Mouse (Mus musculus): Measurements from ENCODE around the gene Kdm1b. TPM values are rescaled to one million over a fixed set of nuclear protein-coding genes. Genes with fewer than 3 reads are reported as not detected.

The Kdm1b gene
- polyA plus RNA-seq, 1 experiment = 6.9 TPM

- peak; percentile 56 to 75 for DNase-seq (ENCODE audit: extremely low spot score in 1 of 2, low spot score in 1 of 2)
These were observed 12.8 kb downstream of the Kdm1b start for GRCm38 (mm10) chr13:47056126-47056525.

DNA sequence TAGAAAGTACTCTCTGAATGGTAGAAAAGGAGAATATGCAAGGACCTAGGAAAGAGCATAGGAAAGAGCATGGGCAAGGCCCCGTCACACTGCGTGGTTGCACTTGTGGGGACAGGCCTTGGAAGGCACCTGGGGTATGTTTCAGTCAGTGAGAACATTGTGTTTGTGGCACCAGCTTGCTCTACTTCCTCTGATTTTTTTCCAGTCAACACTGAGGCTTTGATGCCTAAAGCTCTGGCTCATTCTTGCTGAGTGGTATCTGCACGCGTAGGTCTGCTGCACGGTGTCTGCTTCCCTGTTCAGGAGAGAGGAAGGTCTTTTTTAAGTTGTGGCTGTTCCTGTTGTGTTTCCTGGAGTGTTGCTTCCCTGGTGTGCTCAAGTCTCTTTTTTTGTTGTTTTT lies 13.5 kb downstream of the Kdm1b start:
- no peak for DNase-seq (ENCODE audit: extremely low spot score in 1 of 2, low spot score in 1 of 2)

GRCm38 (mm10) chr13:47062756-47063155 lies 19.5 kb downstream of the Kdm1b start:
- no peak for DNase-seq (ENCODE audit: extremely low spot score in 1 of 2, low spot score in 1 of 2)

DNA sequence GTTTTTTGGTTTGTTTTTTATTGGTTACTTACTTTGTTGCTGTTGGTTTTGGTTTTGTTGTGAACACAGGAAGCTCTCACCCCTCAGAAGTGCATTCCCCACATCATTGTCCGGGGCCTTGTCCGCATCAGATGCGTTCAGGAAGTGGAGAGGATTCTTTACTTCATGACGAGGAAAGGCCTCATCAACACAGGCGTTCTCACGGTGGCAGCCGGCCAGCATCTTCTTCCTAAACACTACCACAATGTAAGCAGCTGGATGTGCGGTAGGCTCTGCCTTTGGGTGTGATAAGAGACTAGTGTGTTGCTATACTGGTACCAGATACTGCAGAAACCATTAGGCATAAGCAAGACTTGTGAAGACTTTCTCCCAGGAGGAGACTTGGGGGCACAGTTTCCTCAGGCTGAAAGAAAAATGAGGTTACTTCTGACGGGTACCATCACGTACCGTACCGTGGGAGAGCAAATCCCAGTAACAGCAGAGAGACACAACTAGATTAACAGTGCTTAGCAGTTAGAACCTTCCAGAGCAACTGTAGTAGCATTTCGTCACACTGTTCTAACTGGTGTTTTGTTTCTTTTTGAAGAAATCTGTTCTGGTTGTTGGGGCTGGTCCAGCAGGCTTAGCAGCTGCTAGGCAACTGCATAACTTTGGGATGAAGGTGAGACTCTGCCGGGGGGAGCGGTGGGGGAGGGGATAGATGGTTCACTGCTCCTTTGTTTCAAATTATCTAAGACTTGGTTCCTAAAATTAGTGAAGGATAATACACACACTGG lies 20.9 kb downstream of the Kdm1b start:
- DNase-seq (ENCODE audit: extremely low spot score in 1 of 2, low spot score in 1 of 2) = no peak

DNA sequence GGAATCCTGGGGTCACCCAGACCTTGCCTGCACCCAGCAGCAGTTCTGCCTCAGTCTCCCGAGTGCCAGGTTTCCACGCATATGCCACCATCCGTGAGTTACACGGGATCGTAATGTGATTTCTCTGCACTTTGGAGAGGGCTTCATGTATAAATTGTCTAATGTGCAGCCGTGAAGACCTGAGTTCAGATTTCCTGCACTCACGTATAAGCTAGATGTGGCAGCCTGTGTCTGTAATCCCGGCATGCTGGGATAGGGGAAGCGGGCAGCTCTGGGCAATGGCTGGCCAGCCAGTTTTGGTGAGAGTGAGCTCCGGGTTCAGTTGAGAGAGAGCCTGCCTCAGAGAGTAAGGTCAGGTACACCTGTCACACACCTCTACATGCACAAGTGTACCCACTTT lies 23.2 kb downstream of the Kdm1b start:
- no peak for DNase-seq (ENCODE audit: extremely low spot score in 1 of 2, low spot score in 1 of 2)

GRCm38 (mm10) chr13:47067001-47067400 lies 23.7 kb downstream of the Kdm1b start:
- DNase-seq (ENCODE audit: extremely low spot score in 1 of 2, low spot score in 1 of 2) = no peak

- DNase-seq (ENCODE audit: extremely low spot score in 1 of 2, low spot score in 1 of 2) = no peak
These were observed 27.2 kb downstream of the Kdm1b start for GRCm38 (mm10) chr13:47070329-47071080.

- DNase-seq (ENCODE audit: extremely low spot score in 1 of 2, low spot score in 1 of 2) = no peak
These were observed 28.6 kb downstream of the Kdm1b start for GRCm38 (mm10) chr13:47071871-47072270.

DNA sequence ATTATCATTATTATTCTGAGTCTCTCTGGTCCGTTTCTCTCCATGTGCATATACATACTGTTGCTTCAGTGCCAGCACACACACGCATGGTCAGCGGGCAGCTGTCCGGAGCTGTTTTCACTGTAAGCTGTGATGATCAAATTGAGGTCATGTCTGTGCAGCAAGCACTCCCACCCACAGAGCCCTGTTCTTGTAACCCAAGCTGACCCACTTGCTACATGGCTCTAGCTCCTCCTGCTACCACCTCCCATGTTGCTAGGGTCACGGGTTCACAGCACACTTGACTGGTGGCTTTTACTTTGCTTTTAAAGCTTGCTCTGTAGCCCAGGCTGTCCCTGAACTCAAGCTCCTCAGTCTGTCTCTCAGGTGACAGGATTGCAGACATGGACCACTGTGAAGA lies 29.2 kb downstream of the Kdm1b start:
- no peak for DNase-seq (ENCODE audit: extremely low spot score in 1 of 2, low spot score in 1 of 2)

GRCm38 (mm10) chr13:47076156-47076555 lies 32.9 kb downstream of the Kdm1b start:
- DNase-seq (ENCODE audit: extremely low spot score in 1 of 2, low spot score in 1 of 2) = no peak

DNA sequence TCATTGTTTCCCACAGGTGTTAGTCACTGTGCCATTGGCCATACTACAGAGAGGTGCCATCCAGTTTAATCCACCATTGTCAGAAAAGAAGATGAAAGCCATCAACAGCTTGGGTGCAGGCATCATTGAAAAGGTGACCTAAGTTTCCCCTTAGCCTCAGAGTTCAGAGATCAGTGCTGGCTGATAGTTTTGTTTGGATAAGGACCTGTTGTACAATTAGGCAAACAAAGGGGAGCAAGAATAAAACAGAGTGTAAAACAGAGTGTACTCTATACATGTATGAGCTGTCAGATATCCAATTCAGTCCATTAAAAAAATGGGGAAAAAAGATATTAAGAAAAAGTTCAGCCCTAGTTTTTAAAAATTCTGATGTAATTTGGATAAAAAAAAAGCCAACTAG lies 34.1 kb downstream of the Kdm1b start:
- no peak for DNase-seq (ENCODE audit: extremely low spot score in 1 of 2, low spot score in 1 of 2)

GRCm38 (mm10) chr13:47078799-47079198 lies 35.5 kb downstream of the Kdm1b start:
- DNase-seq (ENCODE audit: extremely low spot score in 1 of 2, low spot score in 1 of 2) = no peak

GRCm38 (mm10) chr13:47080905-47081505 lies 37.7 kb downstream of the Kdm1b start:
- no peak for DNase-seq (ENCODE audit: extremely low spot score in 1 of 2, low spot score in 1 of 2)

- no peak for DNase-seq (ENCODE audit: extremely low spot score in 1 of 2, low spot score in 1 of 2)
These were observed 45.1 kb downstream of the Kdm1b start for GRCm38 (mm10) chr13:47088433-47088832.

DNA sequence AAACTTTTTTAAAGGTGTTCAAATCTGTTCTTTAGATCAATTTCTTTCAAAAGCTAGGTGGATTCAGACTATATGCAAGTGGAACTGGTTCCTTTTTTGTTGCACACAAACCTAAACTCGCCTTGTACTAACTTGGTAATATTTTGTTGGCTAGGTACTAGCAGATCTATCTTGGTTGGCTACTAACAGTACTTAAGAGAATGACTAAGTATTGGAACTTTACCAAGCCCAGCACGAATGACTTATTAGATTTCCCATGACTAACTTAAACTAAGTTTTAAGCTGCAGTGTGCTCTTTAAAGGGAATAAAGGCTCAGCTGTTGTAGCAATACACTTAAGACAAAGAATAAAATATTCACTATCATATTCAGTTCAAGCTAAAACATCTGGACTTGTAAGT lies 46.0 kb downstream of the Kdm1b start:
- no peak for DNase-seq (ENCODE audit: extremely low spot score in 1 of 2, low spot score in 1 of 2)

DNA sequence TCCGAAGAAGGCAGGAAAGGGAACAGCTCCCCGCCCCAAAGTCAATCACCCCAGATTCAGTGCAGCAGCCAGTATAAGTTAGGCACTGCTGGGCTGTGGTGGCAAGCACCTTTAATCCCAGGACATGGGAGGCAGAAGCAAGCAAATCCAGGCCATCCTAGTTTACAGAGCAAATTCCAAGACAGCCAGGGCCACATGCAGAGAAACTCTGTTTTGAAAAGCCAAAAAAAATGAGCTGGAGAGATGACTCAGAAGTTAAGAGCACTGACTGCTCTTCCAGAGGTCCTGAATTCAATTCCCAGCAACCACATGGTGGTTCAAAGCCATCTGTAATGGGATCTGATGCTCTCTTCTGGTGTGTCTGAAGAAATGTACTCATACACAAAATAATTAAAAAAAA lies 50.5 kb downstream of the Kdm1b start:
- DNase-seq (ENCODE audit: extremely low spot score in 1 of 2, low spot score in 1 of 2) = no peak

GRCm38 (mm10) chr13:47096591-47096990 lies 53.3 kb downstream of the Kdm1b start:
- DNase-seq (ENCODE audit: extremely low spot score in 1 of 2, low spot score in 1 of 2) = no peak

GRCm38 (mm10) chr13:47099265-47099664 lies 56.0 kb downstream of the Kdm1b start:
- DNase-seq (ENCODE audit: extremely low spot score in 1 of 2, low spot score in 1 of 2) = no peak

DNA sequence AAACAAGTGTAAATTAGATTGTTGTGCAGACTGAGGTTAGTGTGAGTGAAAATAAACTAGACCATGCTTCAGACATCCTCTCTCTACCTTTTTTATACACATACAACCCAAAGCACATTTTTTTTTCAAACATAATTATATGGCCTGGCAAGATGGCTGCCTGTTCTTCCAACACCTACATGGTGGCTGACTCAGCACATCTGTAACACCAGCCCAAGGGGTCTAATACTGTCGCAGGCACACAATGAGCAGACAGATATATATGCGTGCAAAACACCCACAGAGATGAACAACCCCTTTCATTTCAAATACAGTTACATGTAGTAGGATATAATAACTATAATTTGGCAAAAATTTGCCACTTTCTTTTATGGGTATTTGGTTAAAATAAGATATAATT lies 57.3 kb downstream of the Kdm1b start:
- DNase-seq (ENCODE audit: extremely low spot score in 1 of 2, low spot score in 1 of 2) = no peak

GRCm38 (mm10) chr13:47104146-47104545 lies 60.8 kb downstream of the Kdm1b start:
- no peak for DNase-seq (ENCODE audit: extremely low spot score in 1 of 2, low spot score in 1 of 2)

DNA sequence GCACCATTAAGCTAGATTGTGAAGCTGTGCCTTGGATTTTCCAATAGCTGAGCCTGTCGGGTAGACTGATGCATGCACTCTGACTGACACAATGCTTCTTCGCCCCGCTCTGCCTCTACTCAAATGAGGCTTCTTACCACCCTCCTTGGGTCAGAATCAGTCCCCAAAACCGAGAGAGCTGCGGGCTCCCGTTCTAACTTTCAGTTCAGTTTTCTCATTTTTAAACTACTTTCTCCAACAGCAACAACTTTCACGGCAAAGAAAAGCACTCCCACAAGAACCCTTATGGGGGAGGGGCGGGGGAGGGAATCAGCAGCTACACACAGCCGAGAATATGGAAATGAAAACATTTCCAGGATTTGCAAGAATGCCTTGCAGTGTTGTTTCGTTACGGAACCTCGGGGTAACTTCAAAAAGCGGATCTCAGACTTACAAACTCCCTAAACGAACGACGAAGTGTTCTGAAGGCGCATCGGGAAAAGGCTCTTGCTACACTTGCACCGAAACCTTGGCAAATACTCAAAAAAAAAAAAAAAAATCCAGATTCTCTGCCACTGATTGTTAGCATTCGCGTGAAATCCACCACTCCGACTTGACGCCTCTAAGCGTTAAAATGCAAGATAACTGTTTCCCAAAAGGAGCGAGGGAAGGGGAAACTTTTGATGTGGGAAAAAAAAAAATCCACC lies 61.7 kb downstream of the Kdm1b start:
- peak in 1 of 2 experiments; percentile 12 for DNase-seq (ENCODE audit: extremely low spot score in 1 of 2, low spot score in 1 of 2)
